Mouse (Mus musculus): ENCODE results near the gene Soga1. TPM values are rescaled to one million over a fixed set of nuclear protein-coding genes. Genes with fewer than 3 reads are reported as not detected.

The Soga1 gene
- polyA plus RNA-seq, 1 experiment from 2014 or later: 0.65 TPM

DNA sequence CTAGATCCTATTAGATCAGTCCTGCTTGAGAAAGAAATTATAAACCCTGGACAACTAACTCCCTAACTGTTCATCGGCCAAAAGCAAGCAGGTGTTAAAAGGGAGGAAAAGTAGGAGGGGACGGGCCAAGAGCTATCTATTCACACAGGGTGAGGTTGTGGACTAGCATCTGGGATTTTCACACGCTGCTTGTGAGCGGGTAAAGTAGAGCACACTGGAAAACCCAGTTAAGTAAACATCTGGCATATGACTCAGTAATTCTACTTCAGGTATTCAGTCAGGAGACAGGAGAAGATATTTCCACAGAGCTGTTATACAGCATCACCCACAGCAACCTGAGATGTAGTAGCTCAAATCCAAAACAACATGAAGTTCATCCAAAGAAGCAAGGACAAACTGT, 39.5 kb upstream of the Soga1 start:
- 50% methylated on average over 4 of the region's 4 CpGs for WGBS
- H3K9ac ChIP-seq (ENCODE audit: low read length): no peak overlapping the region
- TF ChIP-seq CTCF (IDR thresholded peaks at IDR 0.05; ENCODE audit: low read depth) (no peak), EP300 (optimal IDR thresholded peaks at IDR 0.05) (no peak)
- peaks cover 9% of the 10 kb centered on the region for H3K36me3 ChIP-seq (ENCODE audit: control insufficient read depth, insufficient read depth, low read length)
- H3K9me3 ChIP-seq (ENCODE audit: control insufficient read depth, low read length): no peaks in the 10 kb centered on the region
- H3K27me3 ChIP-seq (ENCODE audit: control insufficient read depth, insufficient read depth, low read length): no peaks in the 10 kb centered on the region
- DNase-seq (ENCODE audit: low spot score) (no peak), ATAC-seq (ENCODE audit: low FRiP score, low TSS enrichment) (peak; percentile 63; the same call in 1 of the 2 replicates)
- no peak overlapping the region for H3K27ac ChIP-seq (replicated peaks)
- no peak overlapping the region for H3K4me3 ChIP-seq (ENCODE audit: low read depth, low read length)
- H3K4me1 ChIP-seq (replicated peaks; ENCODE audit: control insufficient read depth, insufficient read depth): no peaks in the 10 kb centered on the region
- no peak overlapping the region for H3K4me2 ChIP-seq (replicated peaks; ENCODE audit: low read depth)

DNA sequence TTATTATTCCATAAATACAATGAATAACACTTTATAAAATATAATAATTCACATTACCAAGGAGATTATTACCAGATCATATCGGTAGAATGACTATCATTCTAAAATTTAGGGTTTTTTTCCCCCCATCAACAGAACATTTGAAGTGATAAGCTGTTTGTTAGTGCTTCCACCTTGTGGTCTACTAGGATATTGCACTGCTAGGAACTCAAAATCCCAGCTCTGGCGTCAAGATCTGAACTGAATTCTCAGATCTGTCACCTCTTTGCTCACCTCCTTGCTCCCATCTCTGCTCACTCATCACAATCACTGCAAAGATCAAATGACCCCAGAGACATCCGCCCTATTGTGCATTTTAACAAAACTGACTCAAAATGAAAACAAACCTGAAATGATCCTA, 37.9 kb upstream of the Soga1 start:
- Histone ChIP-seq H3K27ac (replicated peaks) (no peak overlapping the region), H3K4me2 (replicated peaks; ENCODE audit: low read depth) (no peak overlapping the region), H3K9ac (ENCODE audit: low read length) (no peak overlapping the region), H3K27me3 (ENCODE audit: control insufficient read depth, insufficient read depth, low read length) (no peaks in the 10 kb centered on the region), H3K4me1 (replicated peaks; ENCODE audit: control insufficient read depth, insufficient read depth) (no peaks in the 10 kb centered on the region), H3K36me3 (ENCODE audit: control insufficient read depth, insufficient read depth, low read length) (peaks cover 17% of the 10 kb centered on the region), H3K9me3 (ENCODE audit: control insufficient read depth, low read length) (no peaks in the 10 kb centered on the region), H3K4me3 (ENCODE audit: low read depth, low read length) (no peak overlapping the region)
- TF ChIP-seq EP300 (optimal IDR thresholded peaks at IDR 0.05) (no peak), CTCF (IDR thresholded peaks at IDR 0.05; ENCODE audit: low read depth) (peak; percentile 83)
- WGBS: 23% methylated on average over 3 of the region's 3 CpGs
- DNase-seq (ENCODE audit: low spot score) (no peak), ATAC-seq (ENCODE audit: low FRiP score, low TSS enrichment) (no peak)

GRCm38 (mm10) chr2:157108236-157108635, 29.2 kb upstream of the Soga1 start:
- Histone ChIP-seq H3K9me3 (ENCODE audit: control insufficient read depth, low read length) (no peaks in the 10 kb centered on the region), H3K4me1 (replicated peaks; ENCODE audit: control insufficient read depth, insufficient read depth) (no peaks in the 10 kb centered on the region), H3K4me3 (ENCODE audit: low read depth, low read length) (no peak overlapping the region), H3K4me2 (replicated peaks; ENCODE audit: low read depth) (no peak overlapping the region), H3K27me3 (ENCODE audit: control insufficient read depth, insufficient read depth, low read length) (no peaks in the 10 kb centered on the region), H3K9ac (ENCODE audit: low read length) (no peak overlapping the region), H3K36me3 (ENCODE audit: control insufficient read depth, insufficient read depth, low read length) (peaks cover 11% of the 10 kb centered on the region), H3K27ac (replicated peaks) (no peak overlapping the region)
- TF ChIP-seq EP300 (optimal IDR thresholded peaks at IDR 0.05): no peak
- no peak for TF ChIP-seq CTCF (IDR thresholded peaks at IDR 0.05; ENCODE audit: low read depth)
- 78% methylated on average over 4 of the region's 4 CpGs for WGBS
- no peak for ATAC-seq (ENCODE audit: low FRiP score, low TSS enrichment)
- DNase-seq (ENCODE audit: low spot score): no peak

DNA sequence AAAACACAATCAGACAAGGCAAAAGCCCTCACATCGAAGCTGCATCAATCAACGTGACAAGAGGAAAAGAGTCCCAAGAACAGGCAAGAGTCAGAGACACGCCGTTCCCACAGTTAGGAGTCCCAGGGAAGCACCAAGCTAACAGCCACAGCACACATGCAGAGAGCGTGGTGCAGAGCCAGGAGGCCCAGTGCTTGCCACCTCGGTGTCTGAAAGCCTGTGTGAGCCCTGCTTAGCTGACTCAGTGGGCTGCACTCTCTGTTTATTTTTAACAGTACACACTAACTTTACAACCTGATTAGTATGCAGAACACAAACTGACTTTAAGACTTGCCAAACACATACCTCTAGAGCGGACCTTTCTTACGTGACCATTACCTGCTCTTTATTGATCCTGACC, 25.4 kb upstream of the Soga1 start:
- TF ChIP-seq CTCF (IDR thresholded peaks at IDR 0.05; ENCODE audit: low read depth) (no peak), EP300 (optimal IDR thresholded peaks at IDR 0.05) (no peak)
- no peaks in the 10 kb centered on the region for H3K9me3 ChIP-seq (ENCODE audit: control insufficient read depth, low read length)
- H3K27ac ChIP-seq (replicated peaks): no peak overlapping the region
- H3K4me1 ChIP-seq (replicated peaks; ENCODE audit: control insufficient read depth, insufficient read depth): no peaks in the 10 kb centered on the region
- ATAC-seq (ENCODE audit: low FRiP score, low TSS enrichment) (no peak), DNase-seq (ENCODE audit: low spot score) (no peak)
- no peak overlapping the region for H3K9ac ChIP-seq (ENCODE audit: low read length)
- no peak overlapping the region for H3K4me2 ChIP-seq (replicated peaks; ENCODE audit: low read depth)
- WGBS: 88% methylated on average over 8 of the region's 8 CpGs
- H3K27me3 ChIP-seq (ENCODE audit: control insufficient read depth, insufficient read depth, low read length): no peaks in the 10 kb centered on the region
- H3K4me3 ChIP-seq (ENCODE audit: low read depth, low read length): no peak overlapping the region
- peaks cover 15% of the 10 kb centered on the region for H3K36me3 ChIP-seq (ENCODE audit: control insufficient read depth, insufficient read depth, low read length)

GRCm38 (mm10) chr2:157102256-157102655, 23.2 kb upstream of the Soga1 start:
- no peak overlapping the region for H3K9ac ChIP-seq (ENCODE audit: low read length)
- no peaks in the 10 kb centered on the region for H3K4me1 ChIP-seq (replicated peaks; ENCODE audit: control insufficient read depth, insufficient read depth)
- H3K4me2 ChIP-seq (replicated peaks; ENCODE audit: low read depth): no peak overlapping the region
- no peak overlapping the region for H3K4me3 ChIP-seq (ENCODE audit: low read depth, low read length)
- H3K27me3 ChIP-seq (ENCODE audit: control insufficient read depth, insufficient read depth, low read length): no peaks in the 10 kb centered on the region
- H3K9me3 ChIP-seq (ENCODE audit: control insufficient read depth, low read length): no peaks in the 10 kb centered on the region
- ATAC-seq (ENCODE audit: low FRiP score, low TSS enrichment) (no peak), DNase-seq (ENCODE audit: low spot score) (no peak)
- no peak overlapping the region for H3K27ac ChIP-seq (replicated peaks)
- peaks cover 13% of the 10 kb centered on the region for H3K36me3 ChIP-seq (ENCODE audit: control insufficient read depth, insufficient read depth, low read length)
- WGBS: 63% methylated on average over 2 of the region's 2 CpGs
- TF ChIP-seq CTCF (IDR thresholded peaks at IDR 0.05; ENCODE audit: low read depth) (no peak), EP300 (optimal IDR thresholded peaks at IDR 0.05) (no peak)

DNA sequence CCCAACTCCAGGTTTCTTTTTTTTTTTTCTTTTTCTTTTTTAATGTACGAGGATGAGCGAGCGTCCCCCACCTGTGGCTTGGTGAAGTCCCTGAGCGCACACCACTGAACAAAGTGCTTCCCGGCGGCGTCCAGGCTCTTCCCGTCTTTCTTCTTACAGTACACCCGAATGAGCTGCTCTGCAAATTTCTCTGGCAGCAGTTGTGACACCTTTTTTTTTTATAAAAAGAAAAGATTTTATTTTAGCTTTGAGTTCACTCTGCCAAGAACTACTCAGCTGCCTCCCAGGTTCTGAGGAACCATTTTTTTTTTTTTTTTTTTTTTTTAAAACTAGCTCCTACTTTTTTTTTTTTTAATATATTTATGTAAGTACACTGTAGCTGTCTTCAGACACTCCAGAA, 22.6 kb upstream of the Soga1 start:
- Histone ChIP-seq H3K27ac (replicated peaks) (no peak overlapping the region), H3K9ac (ENCODE audit: low read length) (no peak overlapping the region), H3K4me3 (ENCODE audit: low read depth, low read length) (no peak overlapping the region), H3K4me2 (replicated peaks; ENCODE audit: low read depth) (no peak overlapping the region), H3K9me3 (ENCODE audit: control insufficient read depth, low read length) (no peaks in the 10 kb centered on the region), H3K36me3 (ENCODE audit: control insufficient read depth, insufficient read depth, low read length) (peaks cover 13% of the 10 kb centered on the region), H3K4me1 (replicated peaks; ENCODE audit: control insufficient read depth, insufficient read depth) (no peaks in the 10 kb centered on the region), H3K27me3 (ENCODE audit: control insufficient read depth, insufficient read depth, low read length) (no peaks in the 10 kb centered on the region)
- ATAC-seq (ENCODE audit: low FRiP score, low TSS enrichment) (no peak), DNase-seq (ENCODE audit: low spot score) (no peak)
- no peak for TF ChIP-seq EP300 (optimal IDR thresholded peaks at IDR 0.05)
- no peak for TF ChIP-seq CTCF (IDR thresholded peaks at IDR 0.05; ENCODE audit: low read depth)
- 93% methylated on average over 9 of the region's 9 CpGs for WGBS

All from stomach, postnatal 0 days (tissue).